Mouse (Mus musculus) heart, adult 8-10 months (tissue): ENCODE measurements around the gene Atxn1l. TPM values are rescaled to one million over a fixed set of nuclear protein-coding genes. Genes with fewer than 3 reads are reported as not detected.
A peak's percentile ranks its signal among the peaks of the same experiment; 100 is the strongest.

Experiments
- DNase-seq: peaks from one replicate; pipeline ENCODE4 v3.0.0; 2022; ENCODE audit warnings: low spot score
- total RNA-seq, 4 experiments: library from RNA; stranded (reverse); gene quantifications; 2 replicates each; pipeline ENCODE4 v1.2.4; 2022

Gene Atxn1l
- total RNA-seq, 4 experiments from 2014 or later, result 17.9 to 21.0 (median 20.1) TPM

DNA sequence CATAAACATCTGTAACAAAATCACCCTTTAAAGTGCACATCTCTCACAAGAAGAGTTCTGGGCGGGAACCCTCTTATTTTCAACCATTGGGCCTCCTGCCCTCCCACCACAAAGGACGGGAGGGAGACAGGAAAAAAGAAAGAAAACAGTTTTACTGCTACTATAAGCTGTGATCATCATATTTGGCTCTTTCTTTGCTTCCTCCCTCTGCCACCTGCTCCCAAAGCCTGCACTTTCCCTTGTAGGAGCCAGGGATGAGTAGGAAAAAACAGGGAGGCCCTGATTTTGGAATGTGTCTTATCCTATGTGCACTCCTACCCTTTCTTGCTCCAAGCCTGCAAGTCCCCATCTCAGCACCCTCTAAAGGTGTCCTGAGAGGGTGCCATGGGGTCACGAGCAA is 6.5 kb downstream of the Atxn1l start:
- DNase-seq, result no peak

DNA sequence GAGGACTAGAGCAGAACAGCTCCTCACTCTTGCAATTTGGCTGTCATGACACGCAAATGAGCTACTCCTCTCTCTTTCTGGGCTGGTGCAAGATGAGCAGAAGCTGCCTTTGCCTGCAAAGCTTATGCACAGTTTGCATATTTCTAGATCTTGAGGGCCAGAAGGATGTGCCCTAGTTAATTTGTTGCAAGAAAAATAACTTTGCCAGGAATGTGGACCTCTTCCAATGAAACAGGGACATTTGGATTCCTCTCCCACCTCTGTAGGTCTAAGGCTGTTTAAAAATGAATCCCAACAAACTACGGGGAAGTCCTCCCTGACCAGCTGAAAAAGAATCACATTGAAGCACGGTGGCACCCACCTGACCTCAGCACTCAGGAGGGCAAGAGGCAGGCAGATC is 12.4 kb downstream of the Atxn1l start:
- no peak for DNase-seq

GRCm38 (mm10) chr8:109714961-109715360 is 22.6 kb downstream of the Atxn1l start:
- DNase-seq, result no peak

DNA sequence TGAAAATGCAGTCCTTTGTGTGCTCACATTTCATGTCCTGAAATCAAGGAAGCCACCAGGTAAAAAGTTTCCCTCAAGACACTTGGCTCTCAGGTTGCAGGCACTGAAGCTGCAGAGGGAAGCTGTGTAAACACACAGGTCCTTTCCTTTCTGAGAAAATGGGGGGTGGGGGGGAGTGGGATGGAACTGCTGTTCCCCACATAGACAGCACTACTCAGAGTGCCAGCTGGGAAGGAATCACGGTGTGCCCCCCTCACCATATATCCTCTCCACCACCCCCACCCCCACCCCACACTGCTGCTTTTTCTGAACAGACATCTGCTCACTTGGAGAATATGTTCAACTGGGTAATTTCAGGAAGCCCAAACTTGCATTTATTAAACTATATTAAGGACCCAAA is 25.0 kb downstream of the Atxn1l start:
- DNase-seq, result no peak

DNA sequence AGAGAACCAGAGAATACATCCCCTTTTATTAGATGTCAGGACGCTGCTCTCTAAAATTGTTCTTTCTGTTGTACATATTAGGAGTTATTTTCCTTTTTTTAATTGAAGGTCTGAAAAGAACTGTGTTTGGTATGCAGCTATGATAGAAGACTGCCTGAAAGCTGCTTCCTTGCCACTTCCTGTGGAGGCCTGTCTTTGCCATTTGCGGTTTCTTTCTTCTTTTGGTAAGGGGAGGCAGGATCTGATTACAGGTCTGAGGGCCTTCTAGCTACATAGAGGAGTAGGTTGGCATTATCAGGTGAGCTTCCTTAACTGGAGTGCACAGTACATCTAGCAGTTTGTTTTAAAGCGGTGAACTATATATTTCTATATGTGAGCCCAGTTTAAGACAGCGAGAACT is 29.6 kb downstream of the Atxn1l start:
- DNase-seq, result no peak

- peak; percentile 71 for DNase-seq
These were observed 30.7 kb downstream of the Atxn1l start for GRCm38 (mm10) chr8:109706874-109707237.

GRCm38 (mm10) chr8:109706076-109706873 is 31.3 kb downstream of the Atxn1l start:
- no peak for DNase-seq

GRCm38 (mm10) chr8:109705320-109706075 is 32.0 kb downstream of the Atxn1l start, which contains the start of gene Zfp821:
Gene Zfp821, plus strand, starts transcription at chr8:109705546.
- DNase-seq, result peak; percentile 87

- DNase-seq, result no peak
These were observed 32.8 kb downstream of the Atxn1l start for GRCm38 (mm10) chr8:109704565-109705319.

- no peak for DNase-seq
These were observed 39.1 kb downstream of the Atxn1l start for GRCm38 (mm10) chr8:109698477-109698876.

DNA sequence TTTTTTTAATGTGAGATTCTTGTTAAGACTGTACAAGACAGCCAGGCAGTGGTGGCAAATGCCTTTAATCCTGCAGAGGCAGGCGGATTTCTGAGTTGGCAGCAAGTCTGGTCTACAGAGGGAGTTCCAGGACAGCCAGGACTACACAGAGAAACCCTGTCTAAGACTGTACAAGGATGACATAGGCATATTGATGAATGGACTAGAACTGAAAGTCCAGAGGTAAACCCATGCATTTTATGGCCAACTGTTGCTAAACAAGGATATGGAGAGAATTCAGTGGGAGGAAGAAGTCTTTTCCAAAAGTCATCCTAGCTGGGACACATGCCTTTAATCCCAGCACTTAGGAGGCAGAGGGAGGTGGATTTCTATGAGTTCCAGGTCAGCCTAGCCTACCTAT is 39.8 kb downstream of the Atxn1l start:
- no peak for DNase-seq

DNA sequence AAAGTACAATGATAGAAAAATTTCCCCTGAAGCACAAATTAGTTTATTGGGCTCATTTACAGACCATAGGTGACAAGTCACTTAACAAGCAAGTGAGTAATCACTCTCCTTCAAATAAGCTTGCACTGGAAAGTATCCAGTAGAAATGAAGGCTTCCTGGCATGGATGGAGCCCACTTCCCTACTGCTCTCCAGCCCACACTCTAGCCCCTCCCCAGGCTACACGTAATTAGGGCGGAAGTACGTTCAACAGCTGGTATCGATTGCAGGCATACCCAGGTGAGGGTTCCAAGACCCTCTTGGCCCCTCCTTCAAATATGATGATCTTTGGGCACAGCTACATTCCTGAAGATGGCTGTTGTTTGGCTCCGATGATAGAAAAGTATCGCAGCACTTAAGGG is 43.4 kb downstream of the Atxn1l start:
- DNase-seq, result no peak

DNA sequence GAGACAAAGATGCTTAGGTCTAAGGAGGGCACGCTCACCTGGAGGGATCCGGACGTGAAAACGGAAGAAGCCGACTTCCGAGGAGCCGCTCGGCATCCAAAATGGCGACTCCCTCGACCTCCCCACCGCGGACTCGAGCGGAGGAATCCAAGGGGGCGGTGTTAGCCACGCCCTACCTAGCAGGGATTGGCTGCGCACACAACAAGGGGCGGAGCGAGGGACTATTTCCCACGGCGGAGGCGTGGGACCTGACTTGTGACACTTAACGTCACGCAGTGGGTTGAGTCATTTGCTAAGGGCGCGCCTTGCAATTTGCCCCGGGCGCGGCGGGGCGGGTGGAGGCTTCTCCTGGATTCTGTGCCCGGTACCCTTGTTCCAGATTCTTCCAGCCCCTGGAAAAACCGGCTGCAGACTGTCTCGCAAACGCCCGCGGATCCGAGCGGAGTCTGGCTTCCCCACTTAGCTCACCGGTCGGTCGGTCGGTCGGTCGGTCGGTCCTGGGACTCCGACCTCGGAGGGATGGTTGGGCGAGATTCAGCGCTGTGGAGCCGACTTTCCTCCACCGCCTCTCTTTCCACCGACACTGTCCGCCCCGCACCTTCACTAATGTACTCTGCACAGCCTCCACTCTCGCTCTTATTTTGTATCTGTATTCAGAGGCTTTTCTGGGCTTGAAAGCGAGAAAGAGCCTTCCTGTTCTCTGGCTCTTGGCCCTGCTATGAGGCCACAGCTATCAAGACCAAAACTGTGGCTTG is 44.2 kb downstream of the Atxn1l start, which contains the start of gene Ist1:
Gene Ist1 (minus strand): TSS at position 115 of the 755 bp plus-strand sequence.
- DNase-seq, result peak; percentile 98

DNA sequence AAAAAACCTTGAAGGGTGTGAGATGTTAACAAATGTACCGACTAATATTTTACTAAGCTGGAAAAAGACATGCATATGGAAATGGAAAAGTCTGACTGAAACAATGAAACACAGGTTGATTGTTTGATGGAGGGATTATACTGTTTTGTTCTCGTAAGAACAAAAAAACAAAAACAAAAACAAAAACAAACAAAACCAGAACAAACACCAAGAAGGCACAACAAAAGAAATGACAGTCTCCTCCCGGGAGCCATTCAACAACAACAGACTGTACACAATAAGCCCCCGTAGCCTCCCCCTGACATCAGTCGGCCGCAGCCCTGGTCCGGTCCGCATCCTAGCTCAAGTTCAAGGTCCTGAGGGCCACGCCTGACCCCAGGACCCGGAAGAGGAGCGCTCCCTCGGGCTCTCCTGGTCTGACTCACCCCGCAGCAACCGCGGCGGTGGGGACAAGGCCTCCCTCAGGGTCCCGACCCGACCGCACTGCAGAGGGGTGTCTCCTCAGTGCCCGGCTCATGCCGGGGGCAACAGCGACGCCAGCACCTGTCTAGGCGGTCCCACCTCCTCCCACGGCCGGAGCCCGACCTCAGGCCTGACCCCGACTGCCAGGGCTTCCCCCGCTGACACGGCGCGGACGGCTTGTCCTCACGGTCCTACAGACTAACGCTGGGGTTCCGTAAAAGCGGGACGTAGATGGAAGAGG is 44.9 kb downstream of the Atxn1l start:
- no peak for DNase-seq

DNA sequence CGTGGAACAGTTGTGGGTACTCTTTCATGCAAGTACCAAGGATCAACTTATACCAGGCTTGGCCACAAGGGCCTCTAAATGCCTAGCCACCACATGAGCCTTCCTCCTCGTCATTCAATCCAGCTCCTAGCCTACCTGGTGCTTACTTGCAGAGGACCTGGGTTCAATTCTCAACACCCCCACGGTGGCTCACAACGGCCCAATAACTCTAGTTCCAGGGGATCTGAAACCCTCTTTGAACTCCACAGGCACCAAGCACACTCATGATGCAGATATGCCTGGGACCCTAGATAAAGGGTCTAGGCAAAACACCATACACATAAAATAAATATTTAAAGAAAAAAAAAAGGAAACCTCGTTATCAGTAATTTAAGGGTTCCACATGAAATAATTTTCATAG is 45.8 kb downstream of the Atxn1l start:
- no peak for DNase-seq

GRCm38 (mm10) chr8:109687248-109687647 is 50.3 kb downstream of the Atxn1l start:
- DNase-seq, result no peak

- no peak for DNase-seq
These were observed 55.4 kb downstream of the Atxn1l start for GRCm38 (mm10) chr8:109682120-109682519.

GRCm38 (mm10) chr8:109681535-109681934 is 56.0 kb downstream of the Atxn1l start:
- no peak for DNase-seq
